Mouse (Mus musculus) CH12.LX (cell line): ENCODE data around the gene Ddias. TPM values are rescaled to one million over a fixed set of nuclear protein-coding genes. Genes with fewer than 3 reads are reported as not detected.

Experiments
- DNase-seq: peaks from one replicate; pipeline ENCODE4 v3.0.0-alpha.2; 2013; ENCODE audit errors: extremely low read depth
- H3K27ac ChIP-seq: 2 replicates; pipeline ENCODE4 v1.5.1; 2012; ENCODE audit warnings: low read depth, mild to moderate bottlenecking, control low read depth, moderate library complexity; ENCODE audit not compliant: insufficient read depth
- H3K27me3 ChIP-seq: replicated peaks from 2 replicates; pipeline ENCODE3; 2012; ENCODE audit warnings: inconsistent platforms
- H3K36me3 ChIP-seq, 2 experiments: replicated peaks in 1 of 2; 2 replicates each; pipeline versions ENCODE3 to v1.6.1; 2012; ENCODE audit warnings: inconsistent platforms in 1 of 2, low read length in 1 of 2, mild to moderate bottlenecking in 1 of 2, mixed read lengths in 1 of 2, moderate library complexity in 1 of 2; ENCODE audit not compliant: control insufficient read depth in 1 of 2, insufficient read depth in 1 of 2
- H3K4me1 ChIP-seq, 2 experiments: 2 replicates each; pipeline ENCODE4 v1.6.1; 2012; ENCODE audit warnings: inconsistent platforms in 1 of 2, moderate library complexity in 1 of 2; ENCODE audit not compliant: insufficient read depth in 2 of 2, control insufficient read depth in 1 of 2
- H3K4me2 ChIP-seq: 2 replicates; pipeline ENCODE4 v1.6.1; 2012; ENCODE audit warnings: low read depth, mild to moderate bottlenecking, control low read depth; ENCODE audit not compliant: poor library complexity, insufficient read depth, severe bottlenecking
- H3K4me3 ChIP-seq, 3 experiments: fragments of 150-350 bp in 1 of 3; sonication (generic) in 1 of 3; replicated peaks in 1 of 3; 2 replicates each; pipeline versions ENCODE3 to v1.5.1; 2011 to 2012; ENCODE audit warnings: low read depth in 2 of 3, low read length in 2 of 3, mild to moderate bottlenecking in 2 of 3, moderate library complexity in 2 of 3, control low read depth in 1 of 3, improper control_type of control experiment in 1 of 3, inconsistent platforms in 1 of 3, mixed read lengths in 1 of 3; ENCODE audit not compliant: poor library complexity in 1 of 3
- H3K79me2 ChIP-seq: replicated peaks from 2 replicates; pipeline ENCODE4 v1.6.1; 2012; ENCODE audit warnings: mild to moderate bottlenecking, moderate library complexity; ENCODE audit not compliant: control insufficient read depth, poor library complexity, insufficient read depth, severe bottlenecking; ENCODE audit errors: extremely low read depth
- H3K9ac ChIP-seq: 2 replicates; pipeline ENCODE4 v1.6.1; 2012; ENCODE audit warnings: low read depth, mild to moderate bottlenecking, control low read depth, moderate library complexity; ENCODE audit not compliant: insufficient read depth
- H3K9me3 ChIP-seq: replicated peaks from 2 replicates; pipeline ENCODE3; 2012; ENCODE audit warnings: low read length, inconsistent platforms, mixed read lengths
- BHLHE40 ChIP-seq: IDR thresholded peaks from 2 replicates; pipeline ENCODE4 v1.6.1; 2011; ENCODE audit warnings: mild to moderate bottlenecking, low read depth, low read length, improper control_type of control experiment
- CHD1 ChIP-seq: IDR thresholded peaks from 2 replicates; pipeline ENCODE4 v1.6.1; 2012; ENCODE audit warnings: low read depth, low read length, improper control_type of control experiment, inconsistent platforms
- CTCF ChIP-seq, 2 experiments: IDR thresholded peaks in 1 of 2; conservative IDR thresholded peaks in 1 of 2; 2 replicates each; pipeline ENCODE4 v1.5.1; 2011 to 2012; ENCODE audit warnings: low read depth in 2 of 2, low read length in 2 of 2, improper control_type of control experiment in 1 of 2, inconsistent platforms in 1 of 2, mild to moderate bottlenecking in 1 of 2, moderate library complexity in 1 of 2
- EP300 ChIP-seq: IDR thresholded peaks from 2 replicates; pipeline ENCODE4 v1.6.1; 2011; ENCODE audit warnings: low read length, improper control_type of control experiment
- HCFC1 ChIP-seq: IDR thresholded peaks from 2 replicates; pipeline ENCODE4 v1.6.1; 2012; ENCODE audit warnings: low read depth, mild to moderate bottlenecking, inconsistent platforms, low read length, improper control_type of control experiment
- JUND ChIP-seq: conservative IDR thresholded peaks from 2 replicates; pipeline ENCODE4 v1.6.1; 2011; ENCODE audit warnings: low read depth, low read length, improper control_type of control experiment
- KAT2A ChIP-seq: IDR thresholded peaks from 2 replicates; pipeline ENCODE4 v1.6.1; 2012; ENCODE audit warnings: low read length, improper control_type of control experiment, inconsistent platforms; ENCODE audit not compliant: insufficient replicate concordance
- MAFK ChIP-seq: IDR thresholded peaks from 2 replicates; pipeline ENCODE4 v1.6.1; 2011; ENCODE audit warnings: low read length, improper control_type of control experiment; ENCODE audit not compliant: insufficient replicate concordance
- MAX ChIP-seq: IDR thresholded peaks from 2 replicates; pipeline ENCODE4 v1.6.1; 2011; ENCODE audit warnings: low read length, improper control_type of control experiment
- MXI1 ChIP-seq: IDR thresholded peaks from 2 replicates; pipeline ENCODE4 v1.6.1; 2011; ENCODE audit warnings: mild to moderate bottlenecking, low read depth, low read length, improper control_type of control experiment
- MYC ChIP-seq: IDR thresholded peaks from 2 replicates; pipeline ENCODE4 v1.6.1; 2011; ENCODE audit warnings: low read depth, mild to moderate bottlenecking, improper control_type of control experiment, low read length
- RAD21 ChIP-seq: IDR thresholded peaks from 2 replicates; pipeline ENCODE4 v1.6.1; 2011; ENCODE audit warnings: low read depth, mild to moderate bottlenecking, low read length, improper control_type of control experiment, moderate library complexity
- SMC3 ChIP-seq: IDR thresholded peaks from 2 replicates; pipeline ENCODE4 v1.6.1; 2011; ENCODE audit warnings: low read depth, low read length, improper control_type of control experiment
- TBP ChIP-seq: conservative IDR thresholded peaks from 2 replicates; pipeline ENCODE4 v1.6.1; 2011; ENCODE audit warnings: low read depth, low read length, improper control_type of control experiment
- USF1 ChIP-seq: IDR thresholded peaks from 2 replicates; pipeline ENCODE4 v1.6.1; 2014; ENCODE audit warnings: low read depth, mild to moderate bottlenecking, inconsistent platforms, low read length, improper control_type of control experiment
- ZC3H11A ChIP-seq: IDR thresholded peaks from 2 replicates; pipeline ENCODE4 v1.6.1; 2012; ENCODE audit warnings: low read depth, mild to moderate bottlenecking, inconsistent platforms, low read length, improper control_type of control experiment
- ZKSCAN1 ChIP-seq: IDR thresholded peaks from 2 replicates; pipeline ENCODE4 v1.6.1; 2012; ENCODE audit warnings: low read depth, inconsistent platforms, low read length, improper control_type of control experiment, borderline replicate concordance
- dilution Hi-C: fragments of 300-500 bp; cut with MboI; formaldehyde crosslinking; loops from 2 replicates; pipeline ENCODE4 v1.14.3; 2020; ENCODE audit warnings: low sequenced_read_pairs; ENCODE audit not compliant: extremely low pct_unique_long_range_greater_than_20kb, extremely low pct_ligation_motif_present
- in situ Hi-C: fragments of 300-500 bp; cut with MboI; formaldehyde crosslinking; loops from 3 replicates; pipeline ENCODE4 v1.14.3; 2019; ENCODE audit warnings: low sequenced_read_pairs, low pct_ligation_motif_present, low pct_unique_long_range_greater_than_20kb, mixed read lengths
- polyA plus RNA-seq: library from polyadenylated mRNA; unstranded; fragments of >175 nt; gene quantifications from 2 replicates; pipeline ENCODE4 v1.2.1, GENCODE M21; 2012; ENCODE audit warnings: low read depth; ENCODE audit not compliant: insufficient read length
- total RNA-seq, 2 experiments: library from RNA; depleted of rRNA; stranded (reverse); fragments of 300-350 nt in 1 of 2; fragments of >200 nt in 1 of 2; gene quantifications; 2 replicates each; pipeline ENCODE4 v1.2.3; 2012 to 2014

Gene Ddias
- total and polyA plus RNA-seq, 3 experiments, result 17.5 to 38.0 (median 24.0) TPM

- in situ Hi-C loops (loop anchor here (5.0 kb wide), 1 partner anchor 229 kb away; the partner anchor contains the start of gene Ankrd42), dilution Hi-C loops (no loop called here)
- Histone ChIP-seq H3K27me3 (no peaks in the 10 kb centered on the region), H3K36me3 (peaks cover 15 to 63% of the 10 kb centered on the region in 2 experiments), H3K4me2 (no peak overlapping the region), H3K79me2 (peaks cover 5% of the 10 kb centered on the region; the same call in 1 of the 2 replicates), H3K4me1 (peaks cover 0 to 13% of the 10 kb centered on the region in 2 experiments; a peak in 1 of 4 replicates), H3K9ac (no peak overlapping the region), H3K9me3 (no peaks in the 10 kb centered on the region), H3K27ac (no peak overlapping the region), H3K4me3 (no peak overlapping the region)
- DNase-seq, result peak; percentile 71
- 0 out of 2 replicates have a peak, but pooled peaks have one; percentile 26 for TF ChIP-seq ZC3H11A
- no peak for TF ChIP-seq HCFC1
- TF ChIP-seq MXI1, result no peak
- no peak for TF ChIP-seq BHLHE40
- no peak for TF ChIP-seq KAT2A
- peak; percentile 39 to 81; a peak in 3 of 4 replicates for TF ChIP-seq CTCF (conservative IDR thresholded peaks at IDR 0.05 in 1 of 2, IDR thresholded peaks at IDR 0.05 in 1 of 2; ENCODE audit: low read depth in 2 of 2, low read length in 2 of 2)
- no peak for TF ChIP-seq USF1
- peak; percentile 77 for TF ChIP-seq RAD21
- no peak for TF ChIP-seq CHD1
- no peak for TF ChIP-seq JUND
- TF ChIP-seq MYC, result peak; percentile 77; the same call in 1 of the 2 replicates
- TF ChIP-seq SMC3, result peak; percentile 82
- TF ChIP-seq MAX, result peak; percentile 54; the same call in 1 of the 2 replicates
Measured at GRCm38 (mm10) chr7:92866526-92866925, 7.5 kb downstream of the Ddias start.

- no peak overlapping the region for H3K27ac ChIP-seq
- no peaks in the 10 kb centered on the region for H3K79me2 ChIP-seq
- no peaks in the 10 kb centered on the region for H3K4me1 ChIP-seq
- no peak overlapping the region for H3K4me3 ChIP-seq
- no peaks in the 10 kb centered on the region for H3K27me3 ChIP-seq
- no peak for TF ChIP-seq TBP
- TF ChIP-seq ZC3H11A, result no peak
- TF ChIP-seq HCFC1, result no peak
- no peak for TF ChIP-seq MAX
- TF ChIP-seq MAFK, result no peak
- TF ChIP-seq SMC3, result no peak
- no peak for TF ChIP-seq ZKSCAN1
- no peak for TF ChIP-seq KAT2A
- TF ChIP-seq MXI1, result no peak
- no peak for TF ChIP-seq MYC
- no peak for TF ChIP-seq JUND
- TF ChIP-seq EP300, result no peak
- in situ Hi-C loops (no loop called here), dilution Hi-C loops (no loop called here)
- no peaks in the 10 kb centered on the region for H3K9me3 ChIP-seq
- H3K36me3 ChIP-seq, result no peaks in the 10 kb centered on the region
- H3K9ac ChIP-seq, result no peak overlapping the region
- H3K4me2 ChIP-seq, result no peak overlapping the region
- DNase-seq, result no peak
Measured at GRCm38 (mm10) chr7:92848246-92848645, 25.8 kb downstream of the Ddias start.
